Mouse (Mus musculus): ENCODE measurements around the gene Frmd8.

The Frmd8 gene

DNA sequence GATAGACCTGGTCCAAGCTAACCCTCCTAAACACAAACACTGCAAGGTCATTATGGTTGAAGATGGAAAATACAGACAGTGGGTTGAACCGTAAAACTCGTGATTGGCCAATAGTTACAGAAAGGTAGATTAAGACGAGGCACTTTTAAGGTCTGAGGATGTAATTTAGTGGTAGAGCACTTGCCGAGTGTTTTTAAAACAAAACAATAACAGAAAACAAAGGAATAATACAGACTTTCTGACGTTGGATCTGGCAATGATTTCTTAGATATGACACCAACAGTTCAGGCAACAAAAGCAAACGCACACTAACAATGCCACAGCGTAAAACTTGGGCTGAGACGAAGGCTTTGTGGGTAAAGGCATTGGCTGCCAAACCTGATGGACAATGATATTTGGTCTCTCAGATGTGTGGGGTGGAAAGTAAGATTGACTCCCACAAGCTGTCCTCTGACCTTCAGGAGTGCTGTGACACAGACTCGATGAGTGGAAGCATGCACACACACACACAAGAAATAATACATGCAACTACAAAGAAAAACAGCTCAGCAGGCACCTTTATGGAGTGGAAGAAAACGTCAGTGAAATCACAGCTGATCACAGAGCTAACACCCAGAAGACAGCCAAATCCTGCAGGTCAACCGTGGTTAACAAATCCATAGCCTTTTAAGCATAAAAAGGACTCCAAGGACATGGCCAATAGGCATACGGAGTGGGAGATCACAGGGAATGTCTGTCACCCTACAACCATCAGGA is 36.8 kb downstream of the Frmd8 start:
- no peak for DNase-seq (ENCODE audit: low spot score)

DNA sequence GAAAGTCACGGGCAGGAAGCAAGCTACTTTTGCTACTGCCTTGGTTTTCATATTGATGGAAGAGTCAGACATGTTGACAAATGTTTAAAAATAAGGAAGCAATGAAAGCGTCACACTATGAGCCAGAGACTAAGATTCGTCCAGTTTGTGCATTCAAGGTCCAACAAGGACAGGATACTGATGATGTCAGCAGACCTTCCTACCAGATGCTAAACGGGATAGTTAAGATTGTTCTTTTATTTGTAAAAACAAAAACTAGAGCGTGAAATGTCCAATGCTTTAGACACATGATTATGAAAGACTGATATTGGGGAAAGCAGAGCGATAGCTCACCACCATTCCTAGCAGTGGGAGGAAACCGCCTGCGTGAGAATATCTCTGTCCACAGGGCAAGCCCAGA is 37.5 kb downstream of the Frmd8 start:
- no peak for DNase-seq (ENCODE audit: low spot score)

DNA sequence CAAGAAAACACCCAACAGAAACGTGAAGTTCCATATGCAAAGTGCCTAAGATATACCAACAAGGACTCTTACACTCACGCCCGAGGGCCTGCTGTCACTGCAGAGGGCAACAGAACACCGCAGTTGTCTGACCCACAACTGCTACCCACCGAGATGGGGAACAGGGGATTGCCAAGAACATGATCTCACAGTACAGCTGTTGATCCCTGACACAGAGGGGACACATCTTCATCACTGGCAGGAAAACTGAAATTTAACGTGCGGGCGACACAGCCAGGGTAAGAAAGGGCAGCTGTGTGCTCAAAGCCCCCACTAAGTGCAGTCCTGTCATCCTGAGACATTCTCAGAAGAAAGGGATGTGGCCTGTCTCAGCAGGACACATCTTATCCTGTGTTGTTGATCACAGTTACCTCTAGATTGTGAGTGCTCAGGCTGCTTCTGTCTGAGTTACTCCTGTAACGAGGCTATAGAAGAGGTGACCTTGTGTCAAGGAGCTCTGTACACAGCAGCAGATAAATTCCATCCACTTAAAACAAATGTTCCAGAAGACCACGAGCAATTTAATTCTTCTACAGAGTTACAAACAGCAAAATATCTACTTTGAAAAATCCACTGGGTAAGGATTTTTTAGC is 38.0 kb downstream of the Frmd8 start:
- no peak for DNase-seq (ENCODE audit: low spot score)

DNA sequence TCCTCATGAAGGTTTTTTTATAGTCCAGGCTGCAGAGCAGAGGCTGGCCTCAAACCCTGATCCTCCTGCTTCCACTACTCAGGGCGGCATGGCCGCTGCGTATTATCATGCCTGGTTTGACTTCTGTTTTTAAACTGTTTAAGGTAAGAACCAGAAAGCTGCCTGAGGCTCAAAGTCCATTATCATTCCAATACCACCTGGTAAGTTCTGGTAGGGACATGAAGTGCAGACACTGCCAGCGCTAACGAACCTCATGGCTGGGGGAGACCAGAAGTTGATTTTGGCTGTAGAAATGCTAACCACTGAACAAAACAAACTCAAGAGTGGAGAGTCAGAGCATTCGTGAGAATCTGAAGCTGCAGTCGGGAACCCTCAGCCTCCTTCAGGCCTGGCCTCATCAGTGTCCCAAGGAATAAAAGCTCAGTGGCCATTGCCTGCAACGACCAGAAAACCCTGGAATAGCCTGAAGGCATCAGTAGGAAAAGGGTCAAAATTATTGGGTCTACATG is 39.1 kb downstream of the Frmd8 start:
- DNase-seq (ENCODE audit: low spot score), result no peak

DNA sequence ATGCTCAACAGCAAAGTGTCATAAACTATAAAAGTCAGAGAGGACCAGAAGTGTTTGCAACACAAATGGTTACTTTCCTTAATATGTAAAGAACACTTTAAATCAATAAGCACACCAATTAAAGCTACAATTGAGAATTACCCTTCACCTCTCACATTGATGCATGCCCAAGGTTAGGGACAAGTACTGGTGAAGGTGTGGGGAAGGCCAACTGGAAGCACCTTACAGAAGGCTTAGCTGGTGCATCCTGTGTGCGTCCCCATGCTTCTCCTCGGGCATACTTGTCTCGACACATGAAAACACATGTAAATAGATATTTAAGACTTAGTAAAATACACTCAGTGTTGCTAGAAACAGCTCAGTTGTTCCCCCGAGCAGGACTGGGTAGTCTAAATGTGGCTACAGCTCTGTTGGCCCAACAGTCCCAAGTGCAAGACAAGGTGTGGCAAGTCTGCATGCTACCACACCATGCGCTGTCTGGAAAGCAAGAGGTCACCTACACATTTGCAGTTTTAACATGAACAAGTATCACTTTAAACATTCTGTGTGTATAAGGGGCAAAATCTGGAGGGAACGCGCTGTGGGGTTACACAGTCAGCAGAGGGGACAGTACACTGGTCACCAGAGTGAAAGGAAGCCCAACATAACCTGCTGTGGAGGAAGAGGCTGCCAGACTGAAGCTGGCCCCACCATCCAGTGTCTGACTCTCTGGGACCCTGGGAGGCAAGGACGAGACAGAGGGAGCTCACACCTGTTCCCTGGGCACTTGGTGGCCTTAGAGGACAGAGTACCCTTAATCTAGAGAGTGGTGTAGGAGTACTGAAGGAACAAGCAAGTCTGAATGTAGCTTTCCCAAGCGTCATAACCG is 39.8 kb downstream of the Frmd8 start:
- DNase-seq (ENCODE audit: low spot score), result no peak

DNA sequence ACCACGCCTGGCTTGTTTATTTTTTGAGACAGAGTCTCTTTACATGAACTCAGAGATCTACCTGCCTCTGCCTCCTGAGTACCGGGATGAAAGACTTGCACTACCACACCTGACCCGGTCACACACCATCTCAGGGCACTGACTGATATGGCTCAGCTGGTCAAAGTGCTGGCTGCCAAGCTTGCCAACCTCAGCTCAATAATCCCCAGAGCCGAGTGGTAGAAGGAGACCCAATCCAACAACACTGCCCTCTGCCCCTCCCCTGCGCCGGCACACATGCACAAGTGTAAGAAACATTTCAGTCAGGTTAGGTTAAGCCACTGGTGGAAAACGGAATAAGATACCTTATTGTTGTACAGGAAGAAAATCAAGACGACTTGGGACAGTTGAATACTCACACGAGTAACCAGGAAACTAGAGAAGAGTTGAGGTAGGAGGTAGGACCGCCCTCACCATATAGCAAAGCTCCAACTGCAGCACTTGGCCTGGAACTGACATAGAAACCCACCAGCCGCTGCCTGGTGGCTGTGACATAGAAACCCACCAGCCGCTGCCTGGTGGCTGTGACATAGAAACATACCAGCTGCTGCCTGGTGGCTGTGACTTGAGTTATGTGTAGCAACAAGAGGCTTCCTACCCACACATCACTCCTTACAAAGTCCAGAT is 40.7 kb downstream of the Frmd8 start:
- DNase-seq (ENCODE audit: low spot score), result no peak

DNA sequence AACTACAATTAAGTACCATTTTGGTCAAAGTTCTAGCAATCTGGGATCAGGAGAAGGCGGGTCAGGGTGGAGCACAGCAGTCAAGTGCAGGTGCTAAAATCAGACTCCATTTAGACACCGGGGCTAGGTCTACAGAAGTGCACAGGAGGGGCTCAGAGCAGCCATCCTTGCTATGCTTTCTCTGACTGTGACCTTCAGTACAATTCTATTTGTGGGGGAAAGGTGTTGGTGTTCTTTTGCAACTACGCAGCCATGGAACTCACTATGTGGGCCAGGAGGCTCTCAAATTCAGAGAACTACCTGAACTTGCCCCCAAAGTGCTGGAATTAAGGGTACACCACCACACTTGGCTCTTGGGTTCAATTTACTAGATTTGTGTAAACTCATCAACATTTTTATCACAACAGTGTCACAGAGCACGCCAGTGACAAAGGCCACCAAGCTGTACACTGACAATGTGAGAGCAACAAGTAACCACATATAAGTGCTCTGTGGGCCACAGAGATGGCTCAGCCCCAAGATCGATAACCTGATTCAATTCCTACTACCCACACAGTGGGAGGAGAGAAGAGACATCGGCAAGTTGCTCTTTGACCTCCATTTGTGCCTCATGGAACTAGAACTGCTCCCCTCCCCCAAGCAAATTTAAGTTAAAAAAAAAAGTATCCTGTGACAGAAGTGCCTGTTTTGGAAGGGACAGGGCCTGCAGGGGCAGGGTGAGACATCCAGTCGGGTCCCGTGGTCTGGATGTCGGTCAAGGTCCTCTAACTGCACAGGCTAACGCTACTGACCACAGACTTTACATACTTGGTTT is 41.6 kb downstream of the Frmd8 start:
- DNase-seq (ENCODE audit: low spot score), result no peak

DNA sequence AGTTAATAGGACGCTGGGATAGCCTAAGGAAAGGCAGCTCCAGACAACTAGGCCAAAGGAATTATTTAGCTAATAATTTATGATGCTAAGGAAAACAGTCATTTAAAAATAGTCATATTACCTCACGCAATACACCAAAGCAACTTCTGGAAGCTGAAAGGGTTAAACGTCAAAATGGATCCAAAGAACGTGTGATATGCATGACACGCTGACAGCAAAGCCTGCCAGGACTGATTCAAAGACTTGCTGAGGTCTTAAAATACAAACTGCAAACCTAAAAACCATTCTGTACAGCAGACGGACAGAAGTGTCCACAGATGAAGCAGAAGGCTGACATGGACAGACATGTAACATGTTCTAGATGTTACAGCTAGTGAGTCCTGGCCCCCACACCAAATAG is 42.7 kb downstream of the Frmd8 start:
- no peak for DNase-seq (ENCODE audit: low spot score)

DNA sequence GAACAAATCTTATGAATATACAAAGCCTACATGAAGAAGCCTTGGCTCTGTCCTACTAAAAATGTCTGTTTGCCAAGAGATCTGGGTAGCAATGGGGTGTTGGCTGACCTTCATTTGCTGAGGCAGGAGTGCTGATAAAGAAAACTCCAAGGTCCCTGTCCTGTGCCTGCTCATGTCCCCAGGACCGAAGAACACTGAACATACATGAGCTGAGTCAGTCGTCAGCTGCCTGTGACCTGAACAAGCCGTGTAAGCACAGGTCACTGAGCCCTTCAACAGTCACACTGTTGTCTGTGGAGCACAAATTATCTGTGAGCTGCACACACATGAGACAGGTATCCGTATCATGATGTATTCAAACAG is 43.1 kb downstream of the Frmd8 start:
- no peak for DNase-seq (ENCODE audit: low spot score)

DNA sequence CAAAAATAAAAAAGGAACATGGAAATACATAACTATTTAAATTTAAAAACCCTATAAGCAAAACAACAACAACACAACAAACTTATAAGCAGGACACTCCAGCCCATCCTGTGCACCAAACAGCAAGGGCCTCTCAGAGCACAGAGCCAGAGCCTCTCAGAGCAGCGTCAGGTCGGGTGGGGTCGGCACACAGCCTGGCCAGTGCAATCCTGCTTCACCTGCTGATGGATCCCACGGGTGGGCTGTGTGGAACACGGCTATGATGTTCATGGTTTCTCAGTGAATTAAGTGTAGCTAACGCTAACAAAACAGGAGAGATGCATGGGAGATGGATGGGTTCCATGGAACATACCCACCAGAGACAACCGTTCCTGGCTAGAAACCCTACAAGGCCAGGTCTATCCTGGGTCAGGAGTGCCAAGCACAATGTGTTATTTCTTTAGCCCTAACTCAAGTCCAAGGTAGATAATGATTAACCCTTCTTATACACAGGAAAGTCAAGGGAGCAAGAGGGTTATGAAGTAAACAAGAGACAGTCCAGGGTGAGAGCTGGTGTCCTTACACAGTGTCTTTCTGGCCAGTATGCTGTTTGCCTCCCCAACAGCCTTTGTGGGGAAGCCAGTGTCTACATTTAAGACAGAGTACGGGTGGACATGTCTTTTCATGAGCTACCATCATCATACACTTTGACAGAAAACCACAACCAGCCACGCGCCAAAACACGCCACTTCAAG is 43.7 kb downstream of the Frmd8 start:
- no peak for DNase-seq (ENCODE audit: low spot score)

DNA sequence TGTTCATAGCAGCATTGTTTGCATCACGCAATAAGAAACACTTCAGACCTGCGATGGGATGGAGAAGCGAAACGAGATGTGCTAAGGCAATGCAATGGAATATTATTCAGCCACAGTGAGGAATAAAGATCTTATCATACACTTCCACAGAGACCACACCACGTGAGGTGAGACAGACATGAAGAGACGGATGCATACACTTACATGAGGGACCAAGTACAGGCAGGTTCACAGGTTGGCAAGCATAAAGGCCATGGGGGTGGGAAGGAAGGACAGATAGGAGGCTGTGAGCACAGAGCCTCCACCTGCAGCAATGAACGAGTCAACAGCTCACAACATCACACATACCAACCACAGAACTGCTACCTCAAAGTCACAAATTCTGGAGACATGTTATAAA is 44.3 kb downstream of the Frmd8 start:
- DNase-seq (ENCODE audit: low spot score), result no peak

DNA sequence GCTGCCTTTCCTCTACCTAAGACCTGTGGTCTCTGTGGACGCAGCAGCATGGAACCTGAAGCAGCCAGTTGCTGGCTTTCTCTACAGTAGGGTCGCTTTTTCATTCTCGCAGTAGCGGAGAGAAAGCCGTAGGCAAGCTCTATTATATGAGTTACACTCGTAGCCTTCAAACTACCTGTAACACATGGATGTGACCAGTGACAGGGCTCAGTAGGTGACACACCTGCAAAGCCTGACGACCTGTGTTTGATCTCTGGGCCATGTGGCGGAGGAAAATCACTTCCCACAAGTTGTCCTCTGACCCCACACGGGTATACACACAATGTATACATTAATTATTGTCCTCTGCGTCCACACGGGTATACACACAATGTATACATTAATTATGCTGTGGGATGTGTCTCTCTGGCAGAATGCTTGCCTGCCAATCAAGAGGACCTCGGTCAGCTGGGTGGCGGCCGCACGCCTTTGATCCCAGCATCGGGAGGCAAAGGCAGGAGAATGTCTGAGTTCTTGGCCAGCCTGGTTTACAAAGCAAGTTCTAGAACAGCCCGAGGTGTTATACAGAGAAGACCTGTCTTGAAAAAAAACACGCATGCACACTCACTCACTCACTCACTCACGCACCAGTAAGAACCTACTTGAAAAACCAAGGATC is 45.0 kb downstream of the Frmd8 start:
- no peak for DNase-seq (ENCODE audit: low spot score)

DNA sequence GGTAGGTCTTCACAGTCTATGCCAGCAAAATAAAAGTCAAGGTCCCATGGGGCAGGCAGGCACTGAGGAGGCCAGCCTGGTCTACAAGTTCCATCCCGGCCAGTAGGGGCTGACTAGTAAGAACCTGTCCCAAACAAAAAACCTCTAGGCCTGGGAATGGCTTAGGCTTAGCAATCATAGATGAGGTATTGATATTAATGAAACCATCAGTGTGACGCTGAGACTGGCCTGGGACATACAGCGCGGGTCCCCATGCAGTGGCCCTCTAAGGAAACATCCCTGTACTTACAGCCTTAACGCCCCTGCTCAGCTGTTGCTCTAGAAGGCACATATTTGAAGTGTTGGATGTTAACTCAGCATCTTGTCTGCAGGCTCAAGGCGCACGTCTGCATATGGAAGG is 46.2 kb downstream of the Frmd8 start:
- no peak for DNase-seq (ENCODE audit: low spot score)

DNA sequence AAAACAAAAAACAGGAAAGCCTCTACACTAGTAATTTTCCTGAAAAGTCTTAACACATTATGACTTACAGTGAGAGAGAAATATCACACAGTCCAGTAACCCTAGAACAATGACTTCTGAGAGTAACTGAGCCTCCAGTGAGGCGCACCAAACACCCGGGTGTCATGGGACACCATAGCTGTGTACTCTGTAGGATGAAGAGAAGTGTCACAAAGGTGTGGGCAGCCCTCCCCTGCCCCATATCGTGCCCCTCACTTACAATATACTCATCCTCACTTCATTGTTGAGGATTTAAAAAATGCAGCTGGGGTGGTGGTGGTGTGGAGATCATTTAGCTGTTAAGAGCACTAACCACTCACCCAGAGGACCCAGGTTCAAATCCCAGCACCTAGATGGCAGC is 46.9 kb downstream of the Frmd8 start:
- DNase-seq (ENCODE audit: low spot score), result no peak

DNA sequence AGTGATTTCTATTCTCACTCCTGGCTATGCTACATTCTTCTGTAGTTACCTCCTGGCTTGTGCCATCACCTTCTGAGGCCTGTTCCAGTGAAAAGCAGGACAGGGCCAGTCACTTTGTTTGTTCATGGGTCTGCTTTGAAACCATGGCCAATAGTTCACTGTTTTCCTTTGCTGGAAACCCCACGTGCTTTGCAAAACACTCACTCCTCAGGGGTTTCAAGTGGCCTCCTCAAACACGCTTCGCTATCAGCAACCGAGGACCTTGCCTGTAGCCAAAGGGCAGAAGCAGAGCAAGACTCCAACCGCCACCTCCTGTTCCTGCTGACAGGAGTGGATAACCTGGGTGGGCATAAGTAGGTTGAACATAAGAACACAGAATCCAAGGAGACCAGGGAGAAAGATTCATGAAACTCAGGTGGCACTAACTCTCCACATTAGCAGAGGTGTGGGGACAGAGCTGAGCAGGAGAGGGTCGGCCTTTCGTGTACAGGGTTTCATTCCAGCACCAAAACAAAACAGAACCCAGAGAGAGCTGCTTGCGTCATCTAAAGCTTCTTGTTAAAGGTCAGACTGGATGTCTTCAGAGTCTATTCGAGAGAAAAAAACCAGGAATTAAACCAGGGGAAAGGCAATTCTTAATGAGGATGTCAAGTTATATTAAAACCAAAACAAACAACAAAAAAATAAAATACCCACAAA is 47.5 kb downstream of the Frmd8 start:
- no peak for DNase-seq (ENCODE audit: low spot score)

DNA sequence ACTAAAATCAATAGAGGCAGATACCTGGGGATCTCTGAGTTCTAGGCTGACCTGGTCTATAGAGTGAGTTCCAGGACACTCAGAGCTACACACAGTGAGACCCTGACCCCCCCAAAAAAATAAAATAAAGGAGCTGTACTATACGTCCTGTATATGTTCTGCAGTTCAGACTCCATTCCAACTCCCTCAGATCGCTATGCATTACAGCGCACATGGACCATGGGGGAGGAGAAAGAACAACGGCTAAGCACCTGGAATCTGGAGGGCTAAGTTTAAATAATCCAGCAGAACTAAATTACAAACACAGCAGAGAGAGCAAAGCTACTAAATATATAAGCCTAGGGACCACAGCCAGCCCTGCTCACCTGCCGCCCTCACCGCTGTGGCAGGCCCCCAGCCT is 48.0 kb downstream of the Frmd8 start:
- no peak for DNase-seq (ENCODE audit: low spot score)

DNA sequence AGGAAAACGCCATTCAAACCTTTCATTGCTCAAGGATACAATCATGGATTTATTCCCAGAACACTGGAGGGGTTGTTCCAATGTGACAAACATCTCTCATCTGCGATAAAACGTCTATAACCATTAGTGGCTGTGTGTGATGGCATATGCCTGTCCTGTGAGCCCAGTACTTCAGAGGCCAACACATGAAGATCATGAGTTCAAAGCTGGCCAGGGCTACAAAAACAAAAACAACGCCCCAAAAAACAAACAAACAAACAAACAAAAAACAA is 48.4 kb downstream of the Frmd8 start:
- no peak for DNase-seq (ENCODE audit: low spot score)

DNA sequence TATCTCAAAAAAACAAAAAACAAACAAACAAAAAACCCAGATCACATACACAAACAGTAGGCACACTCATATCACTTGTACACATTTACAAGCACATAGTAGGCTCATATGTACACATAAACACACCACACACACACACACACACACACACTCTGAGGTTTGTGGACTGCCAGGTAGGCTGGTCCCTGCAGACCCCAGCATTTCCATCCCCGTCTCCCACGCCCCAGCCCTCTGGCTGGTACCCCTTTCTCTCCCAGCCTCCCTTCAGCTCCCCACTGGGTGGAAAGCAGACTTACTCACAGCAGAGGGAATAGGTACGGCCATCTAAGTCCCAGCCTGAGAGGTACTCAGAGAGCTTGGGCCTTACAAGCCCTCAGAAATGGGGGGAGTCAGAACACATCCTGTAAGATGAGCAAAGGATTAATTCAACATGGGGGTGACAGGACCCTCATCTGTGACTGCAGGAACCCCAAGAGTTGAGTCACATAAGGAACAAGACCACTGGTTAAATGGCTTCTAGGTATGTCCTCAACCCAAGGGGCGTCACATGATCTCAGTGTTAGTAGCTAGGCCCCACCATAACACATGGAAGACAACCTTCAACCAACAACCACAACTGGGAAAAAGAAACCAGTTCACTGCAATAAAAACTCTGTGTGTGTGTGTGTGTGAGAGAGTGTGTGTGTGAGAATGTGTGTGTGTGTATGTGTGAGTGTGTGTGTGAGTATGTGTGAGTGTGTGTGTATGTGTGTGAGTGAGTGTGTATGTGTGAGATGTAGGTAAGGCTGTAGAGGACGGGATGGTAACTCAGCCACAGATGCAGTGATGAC is 49.0 kb downstream of the Frmd8 start:
- no peak for DNase-seq (ENCODE audit: low spot score)

All from ovary, postnatal 10 days (tissue).